Mouse (Mus musculus): ENCODE measurements at regions not wholly inside any gene's neighbourhood (a gene's known extent, or its start where the extent isn't known, plus 50 kb on each side); places are given as distances from the start of the nearest gene placed in this dataset.

- Histone ChIP-seq H3K27me3 (ENCODE audit: control insufficient read depth, insufficient read depth, low read depth, low read length) (no peaks in the 10 kb centered on the region), H3K9me3 (replicated peaks; ENCODE audit: control insufficient read depth, low read length, poor library complexity, severe bottlenecking) (no peaks in the 10 kb centered on the region), H3K4me1 (ENCODE audit: control insufficient read depth, insufficient read depth, low read length) (no peaks in the 10 kb centered on the region), H3K9ac (ENCODE audit: low read depth, low read length) (no peak overlapping the region), H3K4me3 (ENCODE audit: low read depth, low read length) (no peak overlapping the region), H3K27ac (ENCODE audit: low read length) (no peak overlapping the region), H3K36me3 (ENCODE audit: control insufficient read depth, insufficient read depth, low read length) (no peaks in the 10 kb centered on the region), H3K4me2 (ENCODE audit: low read length) (no peak overlapping the region)
- no peak for ATAC-seq
- 82% methylated on average over 1 of the region's 1 CpGs for WGBS
Measured at GRCm38 (mm10) chr4:12837097-12837426, 665.2 kb upstream of the Fam92a start.

GRCm38 (mm10) chr4:12836326-12837096, 664.7 kb upstream of the Fam92a start:
- H3K36me3 ChIP-seq (ENCODE audit: control insufficient read depth, insufficient read depth, low read length): no peaks in the 10 kb centered on the region
- no peaks in the 10 kb centered on the region for H3K9me3 ChIP-seq (replicated peaks; ENCODE audit: control insufficient read depth, low read length, poor library complexity, severe bottlenecking)
- 73% methylated on average over 4 of the region's 4 CpGs for WGBS
- no peak overlapping the region for H3K9ac ChIP-seq (ENCODE audit: low read depth, low read length)
- no peak overlapping the region for H3K4me3 ChIP-seq (ENCODE audit: low read depth, low read length)
- H3K27ac ChIP-seq (ENCODE audit: low read length): no peak overlapping the region
- H3K4me1 ChIP-seq (ENCODE audit: control insufficient read depth, insufficient read depth, low read length): no peaks in the 10 kb centered on the region
- H3K4me2 ChIP-seq (ENCODE audit: low read length): no peak overlapping the region
- no peaks in the 10 kb centered on the region for H3K27me3 ChIP-seq (ENCODE audit: control insufficient read depth, insufficient read depth, low read depth, low read length)
- no peak for ATAC-seq

- H3K27ac ChIP-seq (ENCODE audit: low read length): no peak overlapping the region
- H3K4me3 ChIP-seq (ENCODE audit: low read depth, low read length): no peak overlapping the region
- no peaks in the 10 kb centered on the region for H3K9me3 ChIP-seq (replicated peaks; ENCODE audit: control insufficient read depth, low read length, poor library complexity, severe bottlenecking)
- H3K4me2 ChIP-seq (ENCODE audit: low read length): no peak overlapping the region
- H3K4me1 ChIP-seq (ENCODE audit: control insufficient read depth, insufficient read depth, low read length): no peaks in the 10 kb centered on the region
- no peaks in the 10 kb centered on the region for H3K27me3 ChIP-seq (ENCODE audit: control insufficient read depth, insufficient read depth, low read depth, low read length)
- 97% methylated on average over 1 of the region's 1 CpGs for WGBS
- no peak overlapping the region for H3K9ac ChIP-seq (ENCODE audit: low read depth, low read length)
- H3K36me3 ChIP-seq (ENCODE audit: control insufficient read depth, insufficient read depth, low read length): no peaks in the 10 kb centered on the region
- ATAC-seq: no peak
Measured at GRCm38 (mm10) chr4:12826419-12826818, 654.6 kb upstream of the Fam92a start.

- WGBS: 89% methylated on average over 2 of the region's 2 CpGs
- Histone ChIP-seq H3K4me2 (ENCODE audit: low read length) (no peak overlapping the region), H3K4me1 (ENCODE audit: control insufficient read depth, insufficient read depth, low read length) (no peaks in the 10 kb centered on the region), H3K27ac (ENCODE audit: low read length) (no peak overlapping the region), H3K27me3 (ENCODE audit: control insufficient read depth, insufficient read depth, low read depth, low read length) (no peaks in the 10 kb centered on the region), H3K4me3 (ENCODE audit: low read depth, low read length) (no peak overlapping the region), H3K9me3 (replicated peaks; ENCODE audit: control insufficient read depth, low read length, poor library complexity, severe bottlenecking) (no peaks in the 10 kb centered on the region), H3K36me3 (ENCODE audit: control insufficient read depth, insufficient read depth, low read length) (no peaks in the 10 kb centered on the region), H3K9ac (ENCODE audit: low read depth, low read length) (no peak overlapping the region)
- ATAC-seq: no peak
Measured at GRCm38 (mm10) chr4:12814251-12814650, 642.4 kb upstream of the Fam92a start.

- no peak overlapping the region for H3K9ac ChIP-seq (ENCODE audit: low read depth, low read length)
- no peak overlapping the region for H3K4me3 ChIP-seq (ENCODE audit: low read depth, low read length)
- no peak overlapping the region for H3K27ac ChIP-seq (ENCODE audit: low read length)
- no peaks in the 10 kb centered on the region for H3K36me3 ChIP-seq (ENCODE audit: control insufficient read depth, insufficient read depth, low read length)
- no peak for ATAC-seq
- 97% methylated on average over 3 of the region's 3 CpGs for WGBS
- H3K9me3 ChIP-seq (replicated peaks; ENCODE audit: control insufficient read depth, low read length, poor library complexity, severe bottlenecking): no peaks in the 10 kb centered on the region
- H3K4me2 ChIP-seq (ENCODE audit: low read length): no peak overlapping the region
- H3K4me1 ChIP-seq (ENCODE audit: control insufficient read depth, insufficient read depth, low read length): no peaks in the 10 kb centered on the region
- H3K27me3 ChIP-seq (ENCODE audit: control insufficient read depth, insufficient read depth, low read depth, low read length): no peaks in the 10 kb centered on the region
Measured at GRCm38 (mm10) chr4:12801186-12801585, 629.4 kb upstream of the Fam92a start.

GRCm38 (mm10) chr4:12799564-12799963, 627.7 kb upstream of the Fam92a start:
- ATAC-seq: no peak
- H3K4me1 ChIP-seq (ENCODE audit: control insufficient read depth, insufficient read depth, low read length): no peaks in the 10 kb centered on the region
- H3K9ac ChIP-seq (ENCODE audit: low read depth, low read length): no peak overlapping the region
- H3K27ac ChIP-seq (ENCODE audit: low read length): no peak overlapping the region
- no peaks in the 10 kb centered on the region for H3K27me3 ChIP-seq (ENCODE audit: control insufficient read depth, insufficient read depth, low read depth, low read length)
- H3K36me3 ChIP-seq (ENCODE audit: control insufficient read depth, insufficient read depth, low read length): no peaks in the 10 kb centered on the region
- H3K9me3 ChIP-seq (replicated peaks; ENCODE audit: control insufficient read depth, low read length, poor library complexity, severe bottlenecking): no peaks in the 10 kb centered on the region
- no peak overlapping the region for H3K4me3 ChIP-seq (ENCODE audit: low read depth, low read length)
- H3K4me2 ChIP-seq (ENCODE audit: low read length): no peak overlapping the region
- 78% methylated on average over 5 of the region's 5 CpGs for WGBS

GRCm38 (mm10) chr4:12792764-12793422, 621.1 kb upstream of the Fam92a start:
- H3K4me3 ChIP-seq (ENCODE audit: low read depth, low read length): no peak overlapping the region
- WGBS: 62% methylated on average over 11 of the region's 11 CpGs
- H3K9me3 ChIP-seq (replicated peaks; ENCODE audit: control insufficient read depth, low read length, poor library complexity, severe bottlenecking): no peaks in the 10 kb centered on the region
- no peak overlapping the region for H3K4me2 ChIP-seq (ENCODE audit: low read length)
- H3K4me1 ChIP-seq (ENCODE audit: control insufficient read depth, insufficient read depth, low read length): peaks cover 13% of the 10 kb centered on the region
- H3K9ac ChIP-seq (ENCODE audit: low read depth, low read length): no peak overlapping the region
- H3K27me3 ChIP-seq (ENCODE audit: control insufficient read depth, insufficient read depth, low read depth, low read length): no peaks in the 10 kb centered on the region
- ATAC-seq: peak; percentile 61
- peak overlapping the region; percentile 60 for H3K27ac ChIP-seq (ENCODE audit: low read length)
- H3K36me3 ChIP-seq (ENCODE audit: control insufficient read depth, insufficient read depth, low read length): no peaks in the 10 kb centered on the region

GRCm38 (mm10) chr4:12791786-12792674, 620.2 kb upstream of the Fam92a start:
- peak overlapping the region; percentile 4; the same call in 1 of the 2 replicates for H3K9ac ChIP-seq (ENCODE audit: low read depth, low read length)
- peak overlapping the region; percentile 60 for H3K27ac ChIP-seq (ENCODE audit: low read length)
- no peaks in the 10 kb centered on the region for H3K36me3 ChIP-seq (ENCODE audit: control insufficient read depth, insufficient read depth, low read length)
- H3K27me3 ChIP-seq (ENCODE audit: control insufficient read depth, insufficient read depth, low read depth, low read length): no peaks in the 10 kb centered on the region
- 14% methylated on average over 9 of the region's 9 CpGs for WGBS
- peak overlapping the region; percentile 38 for H3K4me2 ChIP-seq (ENCODE audit: low read length)
- peaks cover 13% of the 10 kb centered on the region for H3K4me1 ChIP-seq (ENCODE audit: control insufficient read depth, insufficient read depth, low read length)
- no peak overlapping the region for H3K4me3 ChIP-seq (ENCODE audit: low read depth, low read length)
- peak; percentile 85 for ATAC-seq
- H3K9me3 ChIP-seq (replicated peaks; ENCODE audit: control insufficient read depth, low read length, poor library complexity, severe bottlenecking): no peaks in the 10 kb centered on the region

GRCm38 (mm10) chr4:12785840-12786239, 614.0 kb upstream of the Fam92a start:
- no peaks in the 10 kb centered on the region for H3K27me3 ChIP-seq (ENCODE audit: control insufficient read depth, insufficient read depth, low read depth, low read length)
- H3K9ac ChIP-seq (ENCODE audit: low read depth, low read length): no peak overlapping the region
- no peak overlapping the region for H3K27ac ChIP-seq (ENCODE audit: low read length)
- no peak overlapping the region for H3K4me3 ChIP-seq (ENCODE audit: low read depth, low read length)
- H3K9me3 ChIP-seq (replicated peaks; ENCODE audit: control insufficient read depth, low read length, poor library complexity, severe bottlenecking): no peaks in the 10 kb centered on the region
- no peak for ATAC-seq
- WGBS: 62% methylated on average over 4 of the region's 4 CpGs
- no peaks in the 10 kb centered on the region; the same call in 1 of the 2 replicates for H3K4me1 ChIP-seq (ENCODE audit: control insufficient read depth, insufficient read depth, low read length)
- H3K36me3 ChIP-seq (ENCODE audit: control insufficient read depth, insufficient read depth, low read length): no peaks in the 10 kb centered on the region
- H3K4me2 ChIP-seq (ENCODE audit: low read length): no peak overlapping the region
